Mouse (Mus musculus) thymus, adult 2 months (tissue): ENCODE results near the gene Gripap1.

Source experiments
- CTCF ChIP-seq: fragments of 200-500 bp; IDR thresholded peaks from 2 replicates; pipeline ENCODE4 v1.5.1; 2012; ENCODE audit warnings: mild to moderate bottlenecking, control low read depth, low read length, moderate library complexity, borderline replicate concordance; ENCODE audit not compliant: control insufficient read depth, poor library complexity, insufficient read depth; ENCODE audit errors: extremely low read depth
- POLR2A ChIP-seq: fragments of 200-500 bp; IDR thresholded peaks from 2 replicates; pipeline ENCODE4 v1.6.1; 2012; ENCODE audit warnings: mild to moderate bottlenecking, low read length, control low read depth, moderate library complexity; ENCODE audit not compliant: control insufficient read depth, poor library complexity, insufficient read depth; ENCODE audit errors: extremely low read depth

DNA sequence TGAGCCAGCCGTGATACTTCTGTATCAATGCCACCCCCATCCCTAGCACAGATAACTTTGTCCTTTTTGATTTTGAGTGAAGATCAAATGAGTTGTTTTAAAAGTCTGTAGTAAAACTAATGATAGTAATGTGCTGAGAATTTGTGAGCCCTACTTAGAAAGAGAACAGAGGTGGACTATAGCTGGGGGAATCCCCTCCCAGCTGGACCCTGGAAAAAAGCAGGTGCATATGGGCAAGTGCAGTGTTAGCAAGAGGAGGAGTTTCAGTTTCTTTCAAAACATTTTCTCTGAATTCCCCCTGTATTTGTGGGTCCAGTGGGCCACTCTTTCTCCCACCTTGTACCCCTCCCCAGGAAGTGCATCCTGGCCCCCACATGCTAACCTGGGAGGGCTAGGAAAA lies 73.6 kb downstream of the Gripap1 start:
- TF ChIP-seq CTCF (no peak), POLR2A (no peak)
